Mouse (Mus musculus) heart, postnatal 4 days (tissue): ENCODE measurements around the gene Gm49342. TPM values are rescaled to one million over a fixed set of nuclear protein-coding genes. Genes with fewer than 3 reads are reported as not detected.
"Not testable (repeated sequence)": the region's sequence is repeated elsewhere in the genome, so short reads cannot be mapped to it uniquely, and the experiment has no call there.

Experiments
- DNase-seq: peaks from one replicate; pipeline ENCODE4 v3.0.0; 2021
- total RNA-seq, 2 experiments: library from RNA; stranded (reverse); gene quantifications; 2 replicates each; pipeline ENCODE4 v1.2.3; 2021

Gene Gm49342
- total RNA-seq, result 10 to 100 TPM; 11.1 to 15.0 TPM

- DNase-seq, result peak; percentile 96
Measured at GRCm38 (mm10) chr14:50943932-50944667, at the start of gene Gm49342. Gene Gm49342 (plus strand): TSS chr14:50944517.

GRCm38 (mm10) chr14:50895407-50895806 is 48.9 kb upstream of the Gm49342 start:
- DNase-seq, result no peak

- peak; percentile 29 for DNase-seq
Measured at GRCm38 (mm10) chr14:50895985-50896746, 48.2 kb upstream of the Gm49342 start.

- no peak for DNase-seq
Measured at GRCm38 (mm10) chr14:50896747-50897373, 47.5 kb upstream of the Gm49342 start.

- peak; percentile 24 for DNase-seq
Measured at GRCm38 (mm10) chr14:50897374-50897765, 46.9 kb upstream of the Gm49342 start, which contains the start of gene Klhl33. Gene Klhl33 (minus strand): TSS chr14:50897507.

- DNase-seq, result not testable (repeated sequence)
Measured at GRCm38 (mm10) chr14:50897992-50898391, 46.3 kb upstream of the Gm49342 start.

- DNase-seq, result peak; percentile 24
Measured at GRCm38 (mm10) chr14:50903973-50904827, 40.1 kb upstream of the Gm49342 start.

- DNase-seq, result no peak
Measured at GRCm38 (mm10) chr14:50904828-50905129, 39.5 kb upstream of the Gm49342 start.

GRCm38 (mm10) chr14:50905327-50905726 is 39.0 kb upstream of the Gm49342 start:
- DNase-seq, result not testable (repeated sequence)

GRCm38 (mm10) chr14:50908126-50908525 is 36.2 kb upstream of the Gm49342 start:
- DNase-seq, result no peak

- DNase-seq, result no peak
Measured at GRCm38 (mm10) chr14:50911356-50911755, 33.0 kb upstream of the Gm49342 start.

GRCm38 (mm10) chr14:50923437-50923836 is 20.9 kb upstream of the Gm49342 start:
- not testable (repeated sequence) for DNase-seq

GRCm38 (mm10) chr14:50924281-50925064 is 19.8 kb upstream of the Gm49342 start, which contains the start of the genes Osgep and Apex1:
Gene Osgep (minus strand): TSS chr14:50924893.
Gene Apex1 (plus strand): TSS chr14:50924968.
- DNase-seq, result peak; percentile 97

- DNase-seq, result no peak
Measured at GRCm38 (mm10) chr14:50925111-50925920, 19.0 kb upstream of the Gm49342 start.

- no peak for DNase-seq
Measured at GRCm38 (mm10) chr14:50927366-50927765, 17.0 kb upstream of the Gm49342 start.

GRCm38 (mm10) chr14:50929951-50930350 is 14.4 kb upstream of the Gm49342 start:
- no peak for DNase-seq

GRCm38 (mm10) chr14:50930377-50930753 is 14.0 kb upstream of the Gm49342 start:
- DNase-seq, result no peak

- DNase-seq, result peak; percentile 99
Measured at GRCm38 (mm10) chr14:50930754-50931492, 13.4 kb upstream of the Gm49342 start, which contains the start of the genes Pip4p1 and Pnp. Gene Pip4p1 (minus strand): TSS chr14:50930856. Gene Pnp (plus strand): TSS chr14:50931082.

- no peak for DNase-seq
Measured at GRCm38 (mm10) chr14:50931493-50932020, 12.8 kb upstream of the Gm49342 start.
